Mouse (Mus musculus): ENCODE measurements around the gene Trpd52l3. TPM values are rescaled to one million over a fixed set of nuclear protein-coding genes. Genes with fewer than 3 reads are reported as not detected.

Gene Trpd52l3
- polyA plus RNA-seq (2012; rRNA removed), result not detected in 2 replicates

DNA sequence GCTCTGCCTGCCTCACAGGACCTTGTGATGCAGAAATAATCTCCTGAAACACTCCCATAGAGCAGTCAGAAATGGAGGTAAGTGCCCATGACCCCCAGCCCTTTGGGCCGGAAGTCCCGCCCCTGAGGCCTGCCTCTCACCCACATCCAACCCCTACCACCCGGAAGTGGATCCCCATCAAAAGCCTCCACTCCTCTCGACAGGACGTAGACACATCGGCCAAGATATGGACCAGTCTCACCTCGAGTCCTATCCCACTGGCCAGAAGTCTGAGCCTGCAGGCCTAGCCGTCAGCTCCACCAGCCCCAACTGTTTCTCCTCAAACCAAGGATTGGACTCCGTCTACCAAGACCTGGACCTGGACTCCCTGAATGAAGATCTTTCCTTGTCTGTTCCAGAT, at the start of gene Trpd52l3:
TSS of gene Trpd52l3 (plus strand) at position 170 of the 400 bp plus-strand sequence.
- no peak for DNase-seq (ENCODE audit: low read depth)
- no peak for TF ChIP-seq POLR2A (IDR thresholded peaks at IDR 0.05; ENCODE audit: borderline replicate concordance, extremely low read depth, insufficient read depth, insufficient read length, poor library complexity, severe bottlenecking)
- TF ChIP-seq CTCF (IDR thresholded peaks at IDR 0.05; ENCODE audit: borderline replicate concordance, extremely low read depth, insufficient read depth, insufficient read length), result no peak

DNA sequence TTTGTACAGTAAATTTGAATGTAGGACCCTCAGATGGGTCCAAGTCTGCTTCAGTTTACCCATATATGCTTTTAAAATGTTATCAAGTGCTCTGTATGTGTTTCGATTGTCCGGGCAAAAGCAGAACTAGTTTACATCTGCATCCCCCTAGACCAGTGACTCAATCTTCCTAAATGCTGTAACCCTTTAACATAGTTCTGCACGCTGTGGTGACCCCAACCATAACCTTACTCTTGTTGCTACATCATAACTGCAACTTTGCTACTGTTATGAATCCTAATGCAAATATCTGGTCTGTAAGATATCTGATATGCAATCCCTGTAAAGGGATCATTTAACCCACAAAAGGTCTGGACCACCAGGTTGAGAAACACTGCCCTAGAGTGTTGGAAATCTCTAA, 49.8 kb upstream of the Trpd52l3 start:
- TF ChIP-seq CTCF (IDR thresholded peaks at IDR 0.05; ENCODE audit: borderline replicate concordance, extremely low read depth, insufficient read depth, insufficient read length), result no peak
- TF ChIP-seq POLR2A (IDR thresholded peaks at IDR 0.05; ENCODE audit: borderline replicate concordance, extremely low read depth, insufficient read depth, insufficient read length, poor library complexity, severe bottlenecking), result no peak
- no peak for DNase-seq (ENCODE audit: low read depth)

DNA sequence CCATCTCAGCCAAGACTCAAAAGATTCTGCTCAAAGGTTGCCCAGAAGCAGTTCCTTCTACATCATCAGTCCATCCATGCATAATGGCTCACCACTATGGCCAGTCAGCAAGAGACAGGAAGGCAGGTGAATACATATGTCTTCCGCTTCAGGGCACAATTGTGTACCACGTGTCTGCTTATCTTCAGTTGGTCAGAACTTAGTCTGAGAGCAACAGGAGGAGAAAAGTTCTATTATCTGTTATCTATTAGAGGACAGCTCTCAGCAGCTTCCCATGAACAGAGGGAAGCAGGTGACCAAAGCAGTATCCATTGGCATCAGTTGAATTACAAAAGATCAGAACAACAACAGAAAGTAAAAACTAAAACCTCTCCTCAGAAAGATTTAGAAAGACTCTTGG, 48.1 kb upstream of the Trpd52l3 start:
- DNase-seq (ENCODE audit: low read depth), result no peak
- TF ChIP-seq POLR2A (IDR thresholded peaks at IDR 0.05; ENCODE audit: borderline replicate concordance, extremely low read depth, insufficient read depth, insufficient read length, poor library complexity, severe bottlenecking) (no peak), CTCF (IDR thresholded peaks at IDR 0.05; ENCODE audit: borderline replicate concordance, extremely low read depth, insufficient read depth, insufficient read length) (no peak)

DNA sequence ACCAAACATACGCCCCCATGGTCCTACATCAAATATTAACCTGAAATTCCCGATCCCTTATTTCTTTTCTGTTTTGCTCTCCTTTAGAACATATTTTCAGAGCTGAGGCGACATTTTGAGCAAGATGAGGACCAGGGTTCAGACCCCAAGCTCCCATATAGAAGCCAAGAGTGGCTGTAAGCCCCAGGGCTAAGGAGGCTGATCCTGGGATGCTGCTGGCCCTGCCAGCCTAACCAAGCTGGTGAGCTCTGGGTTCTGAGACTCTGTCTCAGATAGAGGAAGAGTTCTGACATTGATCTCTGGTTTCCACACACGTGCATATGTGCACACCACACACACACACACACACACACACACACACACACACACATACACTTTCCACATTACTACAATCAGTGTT, 42.7 kb upstream of the Trpd52l3 start:
- TF ChIP-seq POLR2A (IDR thresholded peaks at IDR 0.05; ENCODE audit: borderline replicate concordance, extremely low read depth, insufficient read depth, insufficient read length, poor library complexity, severe bottlenecking) (no peak), CTCF (IDR thresholded peaks at IDR 0.05; ENCODE audit: borderline replicate concordance, extremely low read depth, insufficient read depth, insufficient read length) (no peak)
- DNase-seq (ENCODE audit: low read depth), result no peak

DNA sequence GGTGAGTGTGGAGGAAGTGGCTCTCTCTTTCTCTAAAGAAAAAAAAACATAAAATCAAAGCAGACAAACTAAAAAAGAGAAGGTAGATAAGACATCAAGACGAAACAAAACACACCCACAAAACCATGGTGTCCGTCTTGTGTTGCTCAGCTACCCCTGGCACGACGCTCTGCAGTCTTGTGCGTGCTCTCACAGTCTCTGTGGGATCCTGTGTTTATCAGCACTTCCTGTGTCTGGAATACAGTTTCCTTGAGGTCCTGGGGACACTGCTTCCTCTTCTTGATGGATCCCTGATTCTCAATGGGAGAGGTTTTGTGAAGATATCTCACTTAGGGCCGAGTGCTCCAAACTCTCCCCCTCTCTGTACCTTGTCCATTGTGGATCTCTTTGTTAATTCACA, 41.7 kb upstream of the Trpd52l3 start:
- no peak for DNase-seq (ENCODE audit: low read depth)
- TF ChIP-seq CTCF (IDR thresholded peaks at IDR 0.05; ENCODE audit: borderline replicate concordance, extremely low read depth, insufficient read depth, insufficient read length) (no peak), POLR2A (IDR thresholded peaks at IDR 0.05; ENCODE audit: borderline replicate concordance, extremely low read depth, insufficient read depth, insufficient read length, poor library complexity, severe bottlenecking) (no peak)

DNA sequence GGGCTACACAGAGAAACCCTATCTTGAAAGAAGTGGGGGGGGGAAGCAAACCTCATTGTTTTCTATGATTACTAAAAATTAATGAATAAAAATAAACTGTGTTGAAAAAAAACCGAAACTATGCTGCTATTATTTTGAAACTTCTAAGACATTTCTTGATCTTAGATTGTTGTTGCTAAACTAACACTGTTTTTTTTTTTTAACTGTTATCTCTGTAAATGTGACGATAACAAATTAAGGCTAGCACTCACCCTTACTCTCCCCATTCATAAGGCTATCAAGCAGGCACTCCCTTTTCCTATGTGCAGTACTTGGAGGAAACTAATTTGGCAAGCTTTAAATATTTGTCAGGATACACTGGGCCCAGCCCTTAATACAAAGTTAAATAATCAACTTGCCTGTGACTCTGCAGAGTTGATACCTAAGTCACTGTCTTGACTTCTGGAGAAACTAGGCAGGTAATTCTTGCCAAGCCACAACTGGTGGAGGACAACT, 39.9 kb upstream of the Trpd52l3 start:
- DNase-seq (ENCODE audit: low read depth), result no peak
- TF ChIP-seq POLR2A (IDR thresholded peaks at IDR 0.05; ENCODE audit: borderline replicate concordance, extremely low read depth, insufficient read depth, insufficient read length, poor library complexity, severe bottlenecking), result no peak
- TF ChIP-seq CTCF (IDR thresholded peaks at IDR 0.05; ENCODE audit: borderline replicate concordance, extremely low read depth, insufficient read depth, insufficient read length), result no peak

DNA sequence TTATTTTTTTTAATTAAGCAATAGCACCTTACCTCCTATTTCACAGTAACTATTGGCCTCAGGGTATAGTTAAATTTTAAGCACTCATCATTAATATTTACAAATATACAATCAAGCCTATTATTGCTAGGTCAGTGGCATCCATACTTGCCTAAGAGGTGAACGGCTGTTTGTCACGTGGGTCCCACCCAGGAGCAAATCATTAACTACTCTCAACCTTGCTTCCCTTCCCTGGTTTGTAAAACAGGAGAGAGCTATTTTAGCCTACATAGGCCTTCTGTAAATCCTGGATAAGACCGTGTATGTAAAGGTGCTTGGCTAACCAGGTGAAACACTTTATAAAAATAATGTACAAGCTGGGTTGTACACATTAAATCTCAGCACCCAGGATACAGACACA, 35.6 kb upstream of the Trpd52l3 start:
- DNase-seq (ENCODE audit: low read depth), result no peak
- no peak for TF ChIP-seq POLR2A (IDR thresholded peaks at IDR 0.05; ENCODE audit: borderline replicate concordance, extremely low read depth, insufficient read depth, insufficient read length, poor library complexity, severe bottlenecking)
- TF ChIP-seq CTCF (IDR thresholded peaks at IDR 0.05; ENCODE audit: borderline replicate concordance, extremely low read depth, insufficient read depth, insufficient read length), result no peak

DNA sequence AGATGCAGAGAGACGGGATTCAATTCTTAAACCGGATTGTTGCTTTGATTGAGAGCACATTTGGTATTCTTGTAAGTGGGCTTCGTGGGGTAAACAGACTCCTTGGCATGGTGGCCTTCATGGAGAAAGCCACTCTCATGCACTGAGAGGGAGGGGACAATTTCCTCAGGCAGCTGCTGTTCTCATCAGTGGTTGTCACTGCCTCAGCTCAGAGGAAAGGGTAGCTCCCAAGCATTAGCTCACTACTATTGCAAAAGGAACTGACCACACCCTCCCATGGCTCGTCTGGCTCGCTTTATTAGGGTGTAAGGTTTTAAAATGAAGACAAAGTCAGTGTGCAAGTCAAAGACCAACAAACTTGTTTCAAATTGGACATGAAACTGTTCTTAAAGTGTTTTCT, 30.2 kb upstream of the Trpd52l3 start:
- no peak for DNase-seq (ENCODE audit: low read depth)
- no peak for TF ChIP-seq CTCF (IDR thresholded peaks at IDR 0.05; ENCODE audit: borderline replicate concordance, extremely low read depth, insufficient read depth, insufficient read length)
- TF ChIP-seq POLR2A (IDR thresholded peaks at IDR 0.05; ENCODE audit: borderline replicate concordance, extremely low read depth, insufficient read depth, insufficient read length, poor library complexity, severe bottlenecking), result no peak

DNA sequence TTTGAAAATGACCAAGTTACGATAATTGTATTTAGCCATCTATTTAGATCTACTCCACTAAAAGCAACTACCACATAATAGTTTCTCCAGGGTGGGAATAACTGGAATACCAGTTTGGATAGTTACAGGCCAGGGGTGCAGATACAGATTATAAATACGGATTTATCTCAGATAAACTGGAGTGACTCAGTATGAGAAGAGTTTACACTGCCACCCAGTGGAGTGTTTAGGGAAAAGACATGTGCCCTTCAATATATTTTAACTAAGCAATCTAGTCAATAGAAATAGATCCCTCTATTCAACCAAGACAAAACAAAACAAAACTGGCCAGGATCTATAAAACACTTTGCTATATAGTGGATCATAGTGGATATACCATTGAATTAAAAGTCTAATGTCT, 24.7 kb upstream of the Trpd52l3 start:
- TF ChIP-seq POLR2A (IDR thresholded peaks at IDR 0.05; ENCODE audit: borderline replicate concordance, extremely low read depth, insufficient read depth, insufficient read length, poor library complexity, severe bottlenecking) (no peak), CTCF (IDR thresholded peaks at IDR 0.05; ENCODE audit: borderline replicate concordance, extremely low read depth, insufficient read depth, insufficient read length) (no peak)
- peak; percentile 78 for DNase-seq (ENCODE audit: low read depth)

DNA sequence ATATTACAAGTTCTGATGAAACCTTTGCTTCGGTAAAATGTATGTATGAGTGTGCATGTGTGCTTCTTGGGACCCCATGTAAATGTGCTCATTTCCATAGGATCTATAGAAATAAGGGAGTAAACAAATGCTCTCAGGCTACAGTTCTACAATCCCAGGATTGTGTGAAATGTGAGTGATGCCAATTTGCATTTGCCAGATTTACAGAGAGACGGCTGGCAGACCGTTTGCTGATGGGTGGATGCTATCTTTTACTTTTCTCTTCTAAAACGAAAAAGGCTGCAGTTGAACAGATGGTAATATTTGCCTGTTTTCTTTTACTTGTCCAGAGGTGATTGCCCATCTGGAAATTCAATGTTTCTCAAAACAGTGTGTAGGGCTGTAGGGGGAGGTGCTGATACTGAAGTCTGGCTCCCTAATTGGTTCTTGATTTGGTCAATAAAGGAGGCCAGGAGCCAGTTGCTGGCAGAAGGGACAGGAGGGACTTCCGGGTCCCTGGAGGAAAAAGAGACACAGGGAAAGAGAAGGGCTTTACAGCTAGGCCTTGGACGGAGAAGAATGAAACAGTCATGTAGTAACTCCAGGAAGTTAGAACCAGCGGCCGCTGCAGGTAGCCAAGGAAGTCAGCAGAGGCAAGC, 24.0 kb upstream of the Trpd52l3 start:
- DNase-seq (ENCODE audit: low read depth), result peak; percentile 29
- TF ChIP-seq CTCF (IDR thresholded peaks at IDR 0.05; ENCODE audit: borderline replicate concordance, extremely low read depth, insufficient read depth, insufficient read length) (no peak), POLR2A (IDR thresholded peaks at IDR 0.05; ENCODE audit: borderline replicate concordance, extremely low read depth, insufficient read depth, insufficient read length, poor library complexity, severe bottlenecking) (no peak)

DNA sequence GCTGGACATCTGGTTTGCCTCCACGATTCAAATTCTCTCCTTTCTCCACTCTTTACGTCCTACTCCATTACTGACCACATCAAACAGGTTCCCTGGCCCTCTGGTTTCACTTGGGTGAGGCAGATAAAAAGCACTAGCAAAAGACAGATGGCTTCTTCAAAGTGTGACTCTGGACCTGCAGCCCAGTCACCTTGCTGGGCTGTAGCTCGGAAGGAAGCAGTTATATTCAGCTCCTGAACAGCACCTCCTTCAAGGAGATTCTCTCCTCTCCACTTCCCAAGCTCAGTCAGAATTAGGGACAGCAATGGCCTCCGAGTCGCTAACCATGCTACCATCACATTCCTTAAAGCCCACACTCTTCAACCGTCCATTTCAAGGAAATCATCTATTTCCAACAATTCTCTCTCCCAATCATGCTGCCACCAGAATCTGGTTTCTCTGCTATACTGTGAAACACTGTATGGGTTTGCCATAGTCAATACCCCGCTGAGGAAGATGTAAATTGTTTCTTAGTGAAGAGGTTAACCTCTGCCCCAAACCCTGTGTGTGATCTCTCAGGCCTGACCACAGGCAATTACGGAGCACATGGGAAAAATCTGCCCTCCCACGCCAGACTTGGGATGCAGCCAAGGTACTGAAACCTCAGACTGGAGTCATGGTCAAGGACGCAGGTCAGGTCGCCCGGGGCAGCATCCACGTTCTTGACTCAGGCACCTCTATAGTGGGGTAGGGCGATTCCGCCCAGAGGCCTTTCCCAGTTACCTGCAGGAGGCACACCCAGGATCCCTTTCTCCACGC, 19.2 kb upstream of the Trpd52l3 start:
- no peak for DNase-seq (ENCODE audit: low read depth)
- TF ChIP-seq CTCF (IDR thresholded peaks at IDR 0.05; ENCODE audit: borderline replicate concordance, extremely low read depth, insufficient read depth, insufficient read length), result no peak
- TF ChIP-seq POLR2A (IDR thresholded peaks at IDR 0.05; ENCODE audit: borderline replicate concordance, extremely low read depth, insufficient read depth, insufficient read length, poor library complexity, severe bottlenecking), result no peak
